Mouse (Mus musculus) heart, embryonic 15.5 days (tissue): ENCODE results near the gene Sh3rf1. TPM values are rescaled to one million over a fixed set of nuclear protein-coding genes. Genes with fewer than 3 reads are reported as not detected.

Experiments used
- ATAC-seq: fragments of 200-750 bp; cut with Nextera tagmentation; replicated peaks from 2 replicates; pipeline ENCODE4 v1.8.0; 2017; ENCODE audit warnings: low read depth, moderate TSS enrichment; ENCODE audit not compliant: insufficient number of reproducible peaks, insufficient read depth, low FRiP score
- H3K27ac ChIP-seq: fragments of 300-500 bp; sonication (generic); 2 replicates; pipeline ENCODE4 v1.5.1; 2015; ENCODE audit warnings: mild to moderate bottlenecking, inconsistent platforms
- H3K27me3 ChIP-seq: fragments of 300-500 bp; sonication (generic); 2 replicates; pipeline ENCODE4 v1.6.1; 2015; ENCODE audit warnings: inconsistent platforms
- H3K36me3 ChIP-seq: fragments of 300-500 bp; sonication (generic); 2 replicates; pipeline ENCODE4 v1.6.1; 2015; ENCODE audit warnings: mild to moderate bottlenecking, inconsistent platforms
- H3K4me1 ChIP-seq: fragments of 300-500 bp; sonication (generic); replicated peaks from 2 replicates; pipeline ENCODE4 v1.6.1; 2015; ENCODE audit warnings: inconsistent platforms
- H3K4me2 ChIP-seq: fragments of 300-500 bp; sonication (generic); 2 replicates; pipeline ENCODE4 v1.6.1; 2015; ENCODE audit warnings: inconsistent platforms, mild to moderate bottlenecking, moderate library complexity
- H3K4me3 ChIP-seq: fragments of 300-500 bp; sonication (generic); 2 replicates; pipeline ENCODE4 v1.5.1; 2015; ENCODE audit warnings: mild to moderate bottlenecking, inconsistent platforms
- H3K9ac ChIP-seq: fragments of 300-500 bp; sonication (generic); 2 replicates; pipeline ENCODE4 v1.6.1; 2015; ENCODE audit warnings: mild to moderate bottlenecking, inconsistent platforms
- H3K9me3 ChIP-seq: fragments of 300-500 bp; sonication (generic); replicated peaks from 2 replicates; pipeline ENCODE4 v1.6.1; 2016; ENCODE audit warnings: inconsistent platforms
- WGBS: fragments of 180-500 bp; shearing (Covaris S2); methylation state at CpG from one replicate; pipeline ENCODE4 v1.1.7; 2015; ENCODE audit warnings: mixed read lengths; 5-methylcytosine and 5-hydroxymethylcytosine counted together
- polyA plus RNA-seq: library from polyadenylated mRNA; unstranded; fragments of >200 nt; fragmentation: Nextera tagmentation; extraction: Ambion mirVana; gene quantifications from 2 replicates; pipeline ENCODE4 v1.2.1, GENCODE M21; 2015

Gene Sh3rf1
- polyA plus RNA-seq, 1 experiment from 2014 or later: 4.8 TPM

GRCm38 (mm10) chr8:61341587-61342441 lies 118.1 kb downstream of the Sh3rf1 start:
- ATAC-seq: no peak
- H3K27ac ChIP-seq: no peak overlapping the region

GRCm38 (mm10) chr8:61342473-61343026 lies 118.9 kb downstream of the Sh3rf1 start:
- no peak for ATAC-seq
- WGBS: 71% methylated on average over 7 of the region's 7 CpGs
- no peaks in the 10 kb centered on the region for H3K27me3 ChIP-seq

More at GRCm38 (mm10) chr8:61341587-61342441, 118.1 kb downstream of the Sh3rf1 start:
- no peaks in the 10 kb centered on the region for H3K4me1 ChIP-seq
- 64% methylated on average over 12 of the region's 12 CpGs for WGBS
- H3K4me2 ChIP-seq: no peak overlapping the region
- no peak overlapping the region for H3K9ac ChIP-seq
- no peak overlapping the region for H3K4me3 ChIP-seq
- no peaks in the 10 kb centered on the region for H3K36me3 ChIP-seq
- H3K9me3 ChIP-seq: no peaks in the 10 kb centered on the region
- H3K27me3 ChIP-seq: no peaks in the 10 kb centered on the region

GRCm38 (mm10) chr8:61344435-61344834 lies 120.8 kb downstream of the Sh3rf1 start:
- H3K36me3 ChIP-seq: 0 out of 2 replicates have a peak, but pooled peaks cover under 1% of the 10 kb centered on the region
- H3K9ac ChIP-seq: no peak overlapping the region
- no peaks in the 10 kb centered on the region for H3K27me3 ChIP-seq
- H3K27ac ChIP-seq: no peak overlapping the region
- no peaks in the 10 kb centered on the region for H3K9me3 ChIP-seq
- H3K4me2 ChIP-seq: no peak overlapping the region
- no peak overlapping the region for H3K4me3 ChIP-seq
- peaks cover 8% of the 10 kb centered on the region; the same call in 1 of the 2 replicates for H3K4me1 ChIP-seq
- WGBS: 83% methylated on average over 2 of the region's 2 CpGs
- ATAC-seq: no peak

More at GRCm38 (mm10) chr8:61342473-61343026, 118.9 kb downstream of the Sh3rf1 start:
- H3K9me3 ChIP-seq: no peaks in the 10 kb centered on the region
- H3K36me3 ChIP-seq: no peaks in the 10 kb centered on the region
- H3K4me1 ChIP-seq: no peaks in the 10 kb centered on the region
- H3K4me3 ChIP-seq: no peak overlapping the region
- no peak overlapping the region for H3K27ac ChIP-seq
- H3K4me2 ChIP-seq: no peak overlapping the region
- H3K9ac ChIP-seq: no peak overlapping the region

DNA sequence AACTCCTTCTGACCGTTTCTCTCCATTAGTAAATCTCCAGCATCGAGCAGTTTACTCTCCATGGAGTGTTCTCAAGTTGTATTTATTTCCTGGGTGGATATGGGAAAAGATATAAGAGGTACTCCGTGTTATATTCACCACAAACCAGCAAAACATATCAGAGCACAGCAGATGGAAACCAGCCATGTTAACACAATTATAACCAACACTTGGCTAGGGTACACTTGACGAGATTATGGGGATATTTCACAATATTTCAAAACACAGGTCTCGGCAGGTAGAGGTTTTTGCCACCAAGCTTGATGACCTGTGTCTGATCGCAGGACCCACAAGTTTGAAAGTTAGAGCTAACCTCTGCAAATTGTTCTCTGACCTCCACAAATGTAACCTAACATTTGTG lies 123.3 kb downstream of the Sh3rf1 start:
- Histone ChIP-seq H3K4me3 (no peak overlapping the region), H3K27me3 (no peaks in the 10 kb centered on the region), H3K36me3 (0 out of 2 replicates have a peak, but pooled peaks cover 6% of the 10 kb centered on the region), H3K4me1 (peaks cover 8% of the 10 kb centered on the region; the same call in 1 of the 2 replicates), H3K4me2 (no peak overlapping the region), H3K27ac (no peak overlapping the region), H3K9ac (no peak overlapping the region), H3K9me3 (no peaks in the 10 kb centered on the region)
- ATAC-seq: no peak
- WGBS: 92% methylated on average over 6 of the region's 6 CpGs

GRCm38 (mm10) chr8:61347526-61347925 lies 123.9 kb downstream of the Sh3rf1 start:
- WGBS: 82% methylated on average over 6 of the region's 6 CpGs
- Histone ChIP-seq H3K9ac (no peak overlapping the region), H3K27ac (no peak overlapping the region), H3K4me3 (no peak overlapping the region), H3K27me3 (no peaks in the 10 kb centered on the region), H3K9me3 (no peaks in the 10 kb centered on the region), H3K4me2 (no peak overlapping the region), H3K4me1 (peaks cover 8% of the 10 kb centered on the region; the same call in 1 of the 2 replicates), H3K36me3 (0 out of 2 replicates have a peak, but pooled peaks cover 6% of the 10 kb centered on the region)
- ATAC-seq: no peak

DNA sequence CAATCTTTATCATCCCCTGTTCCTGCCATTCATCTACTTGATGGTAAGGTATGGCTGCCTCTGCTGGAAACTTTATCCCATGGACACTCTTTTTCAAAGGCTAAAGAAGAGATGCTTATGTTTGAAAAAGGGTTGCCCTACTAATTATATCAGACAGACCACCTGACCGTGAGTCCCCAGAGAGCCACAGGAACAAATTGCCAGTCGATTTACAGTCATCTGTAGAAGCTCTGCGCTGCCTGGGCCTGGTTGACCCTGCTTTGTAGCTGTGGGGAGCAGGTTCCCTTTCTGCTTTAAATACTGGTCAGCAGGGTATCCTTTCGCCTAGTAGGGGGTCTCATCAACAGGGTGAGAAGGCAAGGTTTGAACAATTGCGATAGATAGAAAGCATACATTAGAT lies 124.4 kb downstream of the Sh3rf1 start:
- no peaks in the 10 kb centered on the region for H3K27me3 ChIP-seq
- H3K9me3 ChIP-seq: no peaks in the 10 kb centered on the region
- H3K36me3 ChIP-seq: 0 out of 2 replicates have a peak, but pooled peaks cover 6% of the 10 kb centered on the region
- H3K4me3 ChIP-seq: no peak overlapping the region
- no peak overlapping the region for H3K27ac ChIP-seq
- no peak overlapping the region for H3K4me2 ChIP-seq
- peaks cover 8% of the 10 kb centered on the region; the same call in 1 of the 2 replicates for H3K4me1 ChIP-seq
- H3K9ac ChIP-seq: no peak overlapping the region
- no peak for ATAC-seq
- WGBS: 60% methylated on average over 5 of the region's 5 CpGs

DNA sequence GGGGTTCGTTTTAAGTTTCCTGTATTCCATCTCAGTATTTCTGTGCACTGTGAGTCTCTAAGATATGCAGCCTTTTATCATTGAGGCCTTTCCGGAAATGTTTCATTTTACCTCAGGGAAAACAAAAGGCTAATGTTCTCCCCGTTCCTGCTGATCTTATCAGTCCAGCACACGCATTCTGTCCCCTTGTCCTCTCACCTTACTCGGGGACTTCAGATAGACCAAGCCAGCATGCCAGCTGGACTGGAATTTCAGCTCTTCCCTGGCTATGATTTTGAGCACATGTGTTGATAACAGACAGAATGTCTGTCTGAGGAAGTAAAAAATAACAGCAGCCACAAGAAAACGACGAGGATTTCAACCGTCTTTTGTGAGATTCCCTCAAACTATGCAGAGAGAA lies 124.8 kb downstream of the Sh3rf1 start:
- H3K4me2 ChIP-seq: no peak overlapping the region
- no peak overlapping the region for H3K9ac ChIP-seq
- H3K4me3 ChIP-seq: no peak overlapping the region
- H3K27me3 ChIP-seq: no peaks in the 10 kb centered on the region
- peaks cover 8% of the 10 kb centered on the region; the same call in 1 of the 2 replicates for H3K4me1 ChIP-seq
- H3K27ac ChIP-seq: no peak overlapping the region
- 0 out of 2 replicates have a peak, but pooled peaks cover 6% of the 10 kb centered on the region for H3K36me3 ChIP-seq
- H3K9me3 ChIP-seq: no peaks in the 10 kb centered on the region
- ATAC-seq: no peak
- 19% methylated on average over 8 of the region's 8 CpGs for WGBS

DNA sequence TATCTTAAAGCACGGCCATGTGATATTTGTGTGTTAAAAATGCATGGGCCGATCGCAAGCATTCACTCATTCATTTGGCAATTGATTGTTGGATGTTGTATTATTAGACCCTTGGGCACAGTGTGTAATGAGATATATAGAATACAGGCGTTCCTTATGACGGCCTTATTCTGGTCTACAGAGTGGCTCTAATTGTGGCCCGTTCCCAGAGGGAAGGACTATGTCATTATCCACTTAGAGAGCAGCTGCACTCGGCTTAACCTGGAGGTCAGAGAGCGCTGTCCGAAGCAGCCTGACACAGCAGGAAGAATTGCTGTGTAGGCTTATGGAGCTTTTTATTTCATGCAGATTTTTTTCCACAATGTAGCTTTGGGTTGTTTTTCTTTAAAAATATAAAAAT lies 126.8 kb downstream of the Sh3rf1 start:
- WGBS: 75% methylated on average over 9 of the region's 9 CpGs
- H3K27me3 ChIP-seq: no peaks in the 10 kb centered on the region
- no peak for ATAC-seq
- H3K4me3 ChIP-seq: no peak overlapping the region
- 0 out of 2 replicates have a peak, but pooled peaks cover 6% of the 10 kb centered on the region for H3K36me3 ChIP-seq
- no peaks in the 10 kb centered on the region for H3K9me3 ChIP-seq
- no peak overlapping the region for H3K4me2 ChIP-seq
- H3K4me1 ChIP-seq: peaks cover 8% of the 10 kb centered on the region; the same call in 1 of the 2 replicates
- H3K9ac ChIP-seq: no peak overlapping the region
- H3K27ac ChIP-seq: no peak overlapping the region

DNA sequence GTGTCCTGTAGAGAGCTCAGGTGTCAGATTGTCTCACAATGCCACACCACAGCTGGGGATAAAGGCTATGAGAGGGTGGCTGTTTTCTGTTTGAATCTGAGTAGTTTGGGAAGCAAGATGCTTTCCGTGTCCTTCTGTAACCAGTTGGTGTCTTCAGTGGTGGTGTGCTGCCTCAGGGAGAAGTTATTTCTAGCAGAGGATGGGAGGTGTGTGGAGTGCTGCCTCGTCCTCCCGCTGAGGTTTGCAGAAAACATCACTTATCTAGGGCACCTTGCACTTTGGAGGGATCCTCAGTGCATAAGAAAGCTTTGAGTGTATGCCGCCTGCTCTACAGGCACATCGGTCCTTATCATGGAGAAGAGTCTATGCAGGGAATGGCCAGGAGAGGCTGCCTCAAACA lies 128.0 kb downstream of the Sh3rf1 start:
- no peaks in the 10 kb centered on the region for H3K27me3 ChIP-seq
- no peaks in the 10 kb centered on the region for H3K9me3 ChIP-seq
- H3K4me2 ChIP-seq: no peak overlapping the region
- 0 out of 2 replicates have a peak, but pooled peaks cover 6% of the 10 kb centered on the region for H3K36me3 ChIP-seq
- H3K27ac ChIP-seq: no peak overlapping the region
- 69% methylated on average over 5 of the region's 5 CpGs for WGBS
- H3K4me1 ChIP-seq: peaks cover 8% of the 10 kb centered on the region; the same call in 1 of the 2 replicates
- no peak overlapping the region for H3K4me3 ChIP-seq
- no peak for ATAC-seq
- no peak overlapping the region for H3K9ac ChIP-seq

- Histone ChIP-seq H3K4me2 (no peak overlapping the region), H3K9ac (no peak overlapping the region), H3K9me3 (no peaks in the 10 kb centered on the region), H3K4me1 (peaks cover 14% of the 10 kb centered on the region), H3K27ac (no peak overlapping the region), H3K36me3 (no peaks in the 10 kb centered on the region), H3K27me3 (no peaks in the 10 kb centered on the region), H3K4me3 (no peak overlapping the region)
- no peak for ATAC-seq
- WGBS: 69% methylated on average over 5 of the region's 5 CpGs
These were observed 131.8 kb downstream of the Sh3rf1 start for GRCm38 (mm10) chr8:61355503-61355902.

- peaks cover 16% of the 10 kb centered on the region for H3K4me1 ChIP-seq
- H3K27me3 ChIP-seq: no peaks in the 10 kb centered on the region
- 0 out of 2 replicates have a peak overlapping the region, but pooled peaks have one; percentile 55 for H3K4me2 ChIP-seq
- H3K27ac ChIP-seq: no peak overlapping the region
- H3K36me3 ChIP-seq: no peaks in the 10 kb centered on the region; the same call in 1 of the 2 replicates
- H3K4me3 ChIP-seq: no peak overlapping the region
- WGBS: 24% methylated on average over 8 of the region's 8 CpGs
- H3K9me3 ChIP-seq: no peaks in the 10 kb centered on the region
- no peak for ATAC-seq
- H3K9ac ChIP-seq: no peak overlapping the region
These were observed 135.3 kb downstream of the Sh3rf1 start for GRCm38 (mm10) chr8:61359004-61359403.
